Mouse (Mus musculus) erythroblast, embryonic 14.5 days (primary cell): ENCODE measurements around the gene Dbx2. TPM values are rescaled to one million over a fixed set of nuclear protein-coding genes. Genes with fewer than 3 reads are reported as not detected.

Source experiments
- H3K27me3 ChIP-seq: 2 replicates; pipeline ENCODE4 v1.6.1; 2012; ENCODE audit warnings: inconsistent platforms; ENCODE audit not compliant: control insufficient read depth
- H3K36me3 ChIP-seq: 2 replicates; pipeline ENCODE4 v1.6.1; 2012; ENCODE audit warnings: mild to moderate bottlenecking, inconsistent platforms; ENCODE audit not compliant: control insufficient read depth
- H3K4me1 ChIP-seq: 2 replicates; pipeline ENCODE4 v1.6.1; 2012; ENCODE audit warnings: inconsistent platforms; ENCODE audit not compliant: control insufficient read depth
- H3K4me3 ChIP-seq: replicated peaks from 2 replicates; pipeline ENCODE3; 2012; ENCODE audit warnings: moderate library complexity, mild to moderate bottlenecking, inconsistent platforms
- H3K9me3 ChIP-seq: 2 replicates; pipeline ENCODE4 v1.6.1; 2012; ENCODE audit warnings: low read length, inconsistent platforms, mixed read lengths; ENCODE audit not compliant: control insufficient read depth
- GATA1 ChIP-seq: IDR thresholded peaks from 2 replicates; pipeline ENCODE4 v1.6.1; 2012; ENCODE audit warnings: low read length, inconsistent platforms, mixed read lengths
- TAL1 ChIP-seq: IDR thresholded peaks from 3 replicates; pipeline ENCODE4 v1.6.1; 2012; ENCODE audit warnings: low read length, inconsistent platforms, mixed read lengths
- polyA plus RNA-seq: library from polyadenylated mRNA; stranded (reverse); fragments of >175 nt; gene quantifications from 2 replicates; pipeline ENCODE4 v1.2.3, GENCODE M21; 2012

The Dbx2 gene
- not detected in 2 replicates for polyA plus RNA-seq

DNA sequence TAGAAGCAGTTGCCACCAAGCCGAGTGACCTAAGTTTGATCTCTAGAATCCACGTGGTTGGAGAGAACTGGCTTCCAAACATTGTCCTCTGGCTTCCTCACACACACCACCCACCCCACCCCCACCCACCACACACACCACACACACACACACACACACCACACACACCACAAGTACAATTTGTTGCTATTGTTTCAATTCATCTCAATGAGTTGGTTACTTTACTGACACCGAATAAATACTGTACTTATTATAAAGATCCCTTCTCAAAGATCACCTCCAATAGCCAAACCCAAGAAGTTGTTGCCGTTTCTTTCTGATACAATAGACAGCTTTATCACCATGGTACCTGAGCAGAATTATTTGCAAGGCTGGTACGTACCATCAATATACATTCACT is at the start of gene Dbx2:
Gene Dbx2 (minus strand): TSS at position 101 of the 400 bp plus-strand sequence.
- Histone ChIP-seq H3K36me3 (no peaks in the 10 kb centered on the region), H3K4me1 (peaks cover 8% of the 10 kb centered on the region), H3K27me3 (peaks cover 49% of the 10 kb centered on the region), H3K4me3 (no peak within 1 kb of the TSS), H3K9me3 (peaks cover 5% of the 10 kb centered on the region; the same call in 1 of the 2 replicates)
- no peak for TF ChIP-seq TAL1
- TF ChIP-seq GATA1 = no peak

DNA sequence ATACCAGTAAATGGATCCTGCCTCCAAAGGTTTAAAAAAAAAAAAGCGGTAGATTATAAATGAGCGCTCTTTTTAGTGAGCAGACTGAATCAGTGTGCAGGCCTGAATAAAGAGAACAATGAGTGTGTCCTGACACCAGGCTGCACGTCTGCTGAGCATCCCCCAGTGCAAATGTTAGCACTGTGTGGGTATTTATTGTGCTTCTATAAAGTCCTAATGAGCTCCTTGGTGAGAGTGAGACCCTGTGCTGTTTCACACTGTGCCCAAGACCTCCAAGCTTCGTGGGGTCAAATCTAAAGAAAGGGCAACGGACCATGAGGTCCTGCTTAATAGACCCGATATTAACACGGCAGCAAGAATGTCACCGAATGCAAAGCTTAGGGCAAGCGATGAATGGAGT is 46.4 kb upstream of the Dbx2 start:
- no peaks in the 10 kb centered on the region; the same call in 1 of the 2 replicates for H3K9me3 ChIP-seq
- H3K4me3 ChIP-seq = no peak overlapping the region
- TF ChIP-seq TAL1 = no peak

GRCm38 (mm10) chr15:95701573-95701972 is 45.8 kb upstream of the Dbx2 start:
- H3K27me3 ChIP-seq = no peaks in the 10 kb centered on the region
- H3K4me3 ChIP-seq = no peak overlapping the region
- no peaks in the 10 kb centered on the region; the same call in 1 of the 2 replicates for H3K9me3 ChIP-seq
- no peak for TF ChIP-seq TAL1
- no peak for TF ChIP-seq GATA1
- H3K36me3 ChIP-seq = no peaks in the 10 kb centered on the region
- no peaks in the 10 kb centered on the region for H3K4me1 ChIP-seq

More for the DNA sequence above, 46.4 kb upstream of the Dbx2 start:
- Histone ChIP-seq H3K4me1 (no peaks in the 10 kb centered on the region), H3K27me3 (no peaks in the 10 kb centered on the region), H3K36me3 (no peaks in the 10 kb centered on the region)

DNA sequence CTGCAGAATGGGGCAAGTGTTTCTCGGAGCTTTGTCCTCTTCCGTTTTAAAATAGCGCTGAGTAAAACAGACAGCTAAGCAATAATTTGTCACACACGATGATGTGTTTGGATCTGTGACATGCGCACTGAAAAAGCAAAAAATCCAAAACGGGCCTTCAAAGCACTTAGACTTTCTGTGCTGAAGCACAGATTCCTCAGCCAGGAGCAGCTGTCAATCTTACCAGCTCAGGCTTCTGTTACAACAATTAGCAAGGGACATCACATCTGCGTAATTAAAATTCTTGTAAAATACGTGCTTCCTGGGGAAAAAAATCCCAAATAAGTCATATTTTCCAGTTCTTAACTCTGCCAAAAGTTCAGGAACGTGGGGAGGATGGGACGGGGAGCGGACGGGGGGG is 43.6 kb upstream of the Dbx2 start:
- Histone ChIP-seq H3K4me3 (no peak overlapping the region), H3K27me3 (no peaks in the 10 kb centered on the region), H3K4me1 (no peaks in the 10 kb centered on the region), H3K9me3 (no peaks in the 10 kb centered on the region; the same call in 1 of the 2 replicates), H3K36me3 (no peaks in the 10 kb centered on the region)
- TF ChIP-seq TAL1 = no peak
- no peak for TF ChIP-seq GATA1

DNA sequence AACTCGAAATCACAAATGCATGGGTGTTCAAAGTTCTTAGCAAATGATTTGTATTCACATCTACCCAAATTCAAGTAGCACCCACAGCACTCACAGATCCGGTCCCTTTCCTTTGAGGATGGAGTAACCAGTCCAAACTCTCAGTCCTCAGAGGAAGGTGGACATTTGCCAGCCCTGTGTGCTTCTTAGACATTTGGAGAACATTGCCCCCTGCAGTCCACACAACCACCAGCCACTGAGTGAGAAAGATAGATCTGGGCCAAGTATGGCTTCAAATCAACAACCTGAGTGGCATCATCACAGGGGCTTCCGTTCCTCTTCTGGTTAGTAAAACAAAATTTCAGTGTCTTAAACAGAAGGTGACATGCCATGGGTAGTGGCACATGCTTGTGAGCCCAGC is 38.0 kb upstream of the Dbx2 start:
- Histone ChIP-seq H3K4me3 (no peak overlapping the region), H3K9me3 (peaks cover 6% of the 10 kb centered on the region), H3K27me3 (no peaks in the 10 kb centered on the region), H3K4me1 (no peaks in the 10 kb centered on the region), H3K36me3 (no peaks in the 10 kb centered on the region)
- no peak for TF ChIP-seq TAL1
- no peak for TF ChIP-seq GATA1

- Histone ChIP-seq H3K27me3 (no peaks in the 10 kb centered on the region), H3K4me3 (no peak overlapping the region), H3K4me1 (no peaks in the 10 kb centered on the region), H3K36me3 (no peaks in the 10 kb centered on the region), H3K9me3 (peaks cover 6% of the 10 kb centered on the region)
- TF ChIP-seq TAL1 = no peak
- no peak for TF ChIP-seq GATA1
Observed at GRCm38 (mm10) chr15:95691594-95691993, 35.8 kb upstream of the Dbx2 start.

- no peak for TF ChIP-seq TAL1
- TF ChIP-seq GATA1 = no peak
- H3K9me3 ChIP-seq = peaks cover 6% of the 10 kb centered on the region
- no peaks in the 10 kb centered on the region for H3K27me3 ChIP-seq
Observed at GRCm38 (mm10) chr15:95691129-95691528, 35.4 kb upstream of the Dbx2 start.

DNA sequence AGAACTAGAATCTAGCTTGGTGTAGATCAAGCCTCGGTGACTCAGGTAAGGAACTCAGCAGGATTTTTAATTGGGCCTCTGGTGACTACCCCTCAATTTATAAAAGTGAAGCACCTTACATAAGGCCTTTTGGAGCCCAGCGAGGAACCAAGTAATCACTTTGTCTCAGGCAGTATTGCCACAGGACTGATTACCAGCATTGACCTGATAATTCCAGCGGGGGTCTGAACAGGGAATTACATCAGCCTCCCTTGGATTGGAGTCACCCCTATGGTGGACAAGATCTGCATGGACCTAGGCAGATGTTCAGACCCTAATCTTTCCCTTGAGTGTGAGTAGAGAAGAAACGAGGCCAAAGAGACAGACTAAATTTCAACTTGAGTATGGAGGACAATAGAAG is 26.9 kb upstream of the Dbx2 start:
- Histone ChIP-seq H3K9me3 (no peaks in the 10 kb centered on the region), H3K36me3 (no peaks in the 10 kb centered on the region), H3K4me1 (no peaks in the 10 kb centered on the region), H3K27me3 (no peaks in the 10 kb centered on the region), H3K4me3 (no peak overlapping the region)
- no peak for TF ChIP-seq TAL1
- no peak for TF ChIP-seq GATA1

More at GRCm38 (mm10) chr15:95691129-95691528, 35.4 kb upstream of the Dbx2 start:
- no peak overlapping the region for H3K4me3 ChIP-seq
- H3K36me3 ChIP-seq = no peaks in the 10 kb centered on the region
- no peaks in the 10 kb centered on the region for H3K4me1 ChIP-seq

DNA sequence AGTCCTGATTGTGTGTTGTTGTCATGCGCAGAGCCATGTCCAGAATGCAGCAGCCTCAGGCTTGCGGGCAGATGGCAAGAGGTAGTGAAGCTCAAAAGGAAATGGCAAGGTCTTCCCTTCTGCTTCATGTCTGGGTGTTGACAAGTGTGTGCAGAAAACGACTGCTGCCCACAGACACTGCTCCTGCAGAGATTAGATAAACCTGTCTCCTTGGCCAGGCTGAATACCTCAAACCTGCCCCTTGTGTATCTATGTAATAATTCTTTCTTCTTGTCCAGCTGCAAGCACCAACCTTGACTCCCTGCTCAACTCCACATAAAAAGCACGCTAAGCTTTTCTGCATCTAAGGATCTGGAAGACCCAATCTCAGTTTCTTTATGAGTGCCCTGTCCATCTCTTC is 19.9 kb upstream of the Dbx2 start:
- Histone ChIP-seq H3K4me1 (peaks cover 6% of the 10 kb centered on the region; the same call in 1 of the 2 replicates), H3K27me3 (no peaks in the 10 kb centered on the region), H3K4me3 (no peak overlapping the region), H3K9me3 (no peaks in the 10 kb centered on the region), H3K36me3 (no peaks in the 10 kb centered on the region)
- TF ChIP-seq TAL1 (no peak), GATA1 (no peak)

- Histone ChIP-seq H3K4me1 (peaks cover 6% of the 10 kb centered on the region; the same call in 1 of the 2 replicates), H3K27me3 (no peaks in the 10 kb centered on the region), H3K36me3 (no peaks in the 10 kb centered on the region), H3K9me3 (no peaks in the 10 kb centered on the region), H3K4me3 (no peak overlapping the region)
- TF ChIP-seq GATA1 (no peak), TAL1 (no peak)
Observed at GRCm38 (mm10) chr15:95675176-95675575, 19.4 kb upstream of the Dbx2 start.
